Mouse (Mus musculus): ENCODE results near the gene Eef1akmt4. TPM values are rescaled to one million over a fixed set of nuclear protein-coding genes. Genes with fewer than 3 reads are reported as not detected.

Gene Eef1akmt4
- polyA plus RNA-seq (2014; fragmentation: Nextera tagmentation; extraction: Ambion mirVana) = 42.2 and 42.4 TPM in 2 replicates

DNA sequence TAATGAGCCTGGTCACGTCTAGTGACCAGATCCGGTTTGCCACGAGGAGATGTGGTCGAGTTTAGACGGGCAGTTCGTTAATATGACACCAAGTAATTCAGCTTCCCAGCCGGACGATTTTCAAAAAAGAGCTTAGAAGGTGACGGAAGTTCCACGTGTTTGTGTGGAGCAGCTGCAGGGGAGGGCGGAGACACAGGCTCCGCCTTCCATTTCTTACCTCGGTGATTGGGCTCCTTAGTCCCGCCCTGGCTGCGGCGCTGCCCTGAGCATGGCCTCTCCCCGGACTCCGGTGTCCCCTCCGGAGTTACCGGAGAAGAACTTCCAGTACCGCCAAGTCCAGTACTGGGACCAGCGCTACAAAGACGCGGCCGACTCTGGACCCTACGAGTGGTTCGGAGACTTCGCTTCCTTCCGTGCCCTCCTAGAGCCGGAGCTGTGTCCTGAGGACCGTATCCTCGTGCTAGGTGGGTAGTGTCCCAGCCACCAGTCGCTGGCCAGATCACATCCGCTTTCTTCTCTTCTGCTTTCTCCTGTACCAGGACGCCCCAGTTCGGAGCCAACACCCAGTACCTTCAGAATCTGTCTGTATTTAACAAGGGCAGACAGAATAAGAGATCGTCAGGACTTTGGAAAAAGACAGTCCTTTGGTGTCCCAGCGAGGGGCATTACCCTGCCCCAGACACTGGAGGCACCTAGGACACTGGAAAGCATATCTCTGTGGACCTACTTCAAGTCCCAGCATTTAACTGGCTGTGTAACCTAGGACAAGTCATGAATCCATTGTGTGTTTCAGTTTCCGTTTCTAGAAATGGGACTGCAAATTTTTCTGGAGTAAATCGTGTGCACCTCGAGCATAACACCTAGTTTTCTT lies at the start of gene Eef1akmt4, which contains the start of the genes Gm49333 and Alg3:
Gene Eef1akmt4 (plus strand): TSS at position 237 of the 871 bp plus-strand sequence.
Gene Gm49333 (plus strand): TSS at position 254 of the 871 bp plus-strand sequence.
Gene Alg3 (minus strand): TSS at position 379 of the 871 bp plus-strand sequence.
- no peaks in the 10 kb centered on the region for H3K9me3 ChIP-seq (ENCODE audit: control insufficient read depth, low read length)
- H3K4me3 ChIP-seq (ENCODE audit: low read length) = peak within 1 kb of the TSS; percentile 71
- peak within 1 kb of the TSS; percentile 78 for H3K27ac ChIP-seq (ENCODE audit: low read depth, low read length)
- WGBS = 2% methylated on average over 41 of the region's 41 CpGs
- no peaks in the 10 kb centered on the region for H3K27me3 ChIP-seq (ENCODE audit: control insufficient read depth, insufficient read depth, low read length)
- H3K4me1 ChIP-seq (ENCODE audit: control insufficient read depth, insufficient read depth, low read length) = peaks cover 5% of the 10 kb centered on the region; the same call in 1 of the 2 replicates
- peak within 1 kb of the TSS; percentile 84 for H3K9ac ChIP-seq (ENCODE audit: low read depth, low read length)
- ATAC-seq (ENCODE audit: low FRiP score, low TSS enrichment) = peak; percentile 97
- peaks cover 12% of the 10 kb centered on the region; the same call in 1 of the 2 replicates for H3K36me3 ChIP-seq (ENCODE audit: control insufficient read depth, insufficient read depth, low read length)
- H3K4me2 ChIP-seq (replicated peaks; ENCODE audit: low read depth, low read length) = peak within 1 kb of the TSS; percentile 76

DNA sequence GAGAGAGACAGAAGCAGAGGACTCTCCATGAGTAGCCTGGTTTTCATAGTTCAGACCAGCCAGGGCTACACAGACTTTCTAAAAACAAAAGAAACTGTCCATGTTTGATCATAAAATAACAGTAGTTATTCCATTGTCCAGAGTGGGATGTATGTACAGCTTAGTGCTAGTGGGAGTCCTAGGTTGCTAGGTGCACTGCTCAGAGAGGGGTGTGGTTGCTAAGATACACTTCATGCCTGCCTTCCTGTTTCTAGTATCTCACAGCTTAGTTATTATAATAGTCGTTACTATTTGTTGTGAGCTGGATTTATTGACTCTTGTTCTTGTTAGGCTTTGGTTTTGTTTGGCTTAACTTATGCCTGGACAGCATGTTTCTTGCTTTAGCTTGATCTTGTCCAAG lies 46.3 kb upstream of the Eef1akmt4 start:
- no peak for ATAC-seq (ENCODE audit: low FRiP score, low TSS enrichment)
- no peak overlapping the region for H3K4me2 ChIP-seq (replicated peaks; ENCODE audit: low read depth, low read length)
- H3K4me1 ChIP-seq (ENCODE audit: control insufficient read depth, insufficient read depth, low read length) = no peaks in the 10 kb centered on the region
- no peaks in the 10 kb centered on the region for H3K27me3 ChIP-seq (ENCODE audit: control insufficient read depth, insufficient read depth, low read length)
- H3K27ac ChIP-seq (ENCODE audit: low read depth, low read length) = no peak overlapping the region
- no peaks in the 10 kb centered on the region for H3K9me3 ChIP-seq (ENCODE audit: control insufficient read depth, low read length)
- 88% methylated on average over 1 of the region's 1 CpGs for WGBS
- H3K36me3 ChIP-seq (ENCODE audit: control insufficient read depth, insufficient read depth, low read length) = peaks cover 28% of the 10 kb centered on the region
- no peak overlapping the region for H3K4me3 ChIP-seq (ENCODE audit: low read length)
- H3K9ac ChIP-seq (ENCODE audit: low read depth, low read length) = no peak overlapping the region

DNA sequence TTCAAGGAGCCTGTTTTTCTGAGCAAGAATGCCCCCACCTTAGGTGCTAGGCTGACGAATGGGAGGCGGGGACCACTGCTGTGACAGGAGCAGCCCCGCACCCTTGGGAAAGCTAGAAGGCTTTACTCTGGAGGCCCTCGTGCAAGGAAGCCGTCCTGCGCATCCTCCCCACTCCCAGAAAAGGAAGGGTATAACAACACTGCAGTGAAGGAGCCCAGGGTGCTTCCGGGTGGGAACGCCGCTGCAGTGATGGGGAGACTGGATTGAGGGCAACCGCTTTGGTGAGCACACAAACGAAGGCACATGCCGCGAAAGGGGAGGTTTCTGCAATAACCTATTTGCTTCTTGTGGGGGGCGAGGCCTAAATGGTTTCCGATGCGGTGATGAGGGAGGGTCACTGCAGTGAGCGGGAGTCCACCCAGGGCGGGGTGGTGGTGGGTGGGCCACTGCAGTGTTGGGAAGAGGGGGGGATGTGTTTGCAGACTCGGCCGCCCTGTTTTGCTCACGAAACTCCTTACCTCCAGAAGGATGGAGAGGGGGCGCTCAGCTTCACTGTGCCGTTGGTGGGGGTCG lies 21.9 kb upstream of the Eef1akmt4 start, which contains the start of gene Vwa5b2:
Gene Vwa5b2 (plus strand): TSS at position 106 of the 573 bp plus-strand sequence.
- Histone ChIP-seq H3K4me1 (ENCODE audit: control insufficient read depth, insufficient read depth, low read length) (no peaks in the 10 kb centered on the region; the same call in 1 of the 2 replicates), H3K9me3 (ENCODE audit: control insufficient read depth, low read length) (0 out of 2 replicates have a peak, but pooled peaks cover 2% of the 10 kb centered on the region), H3K27ac (ENCODE audit: low read depth, low read length) (no peak within 1 kb of the TSS), H3K4me2 (replicated peaks; ENCODE audit: low read depth, low read length) (peak within 1 kb of the TSS; percentile 84), H3K27me3 (ENCODE audit: control insufficient read depth, insufficient read depth, low read length) (peaks cover 55% of the 10 kb centered on the region), H3K36me3 (ENCODE audit: control insufficient read depth, insufficient read depth, low read length) (no peaks in the 10 kb centered on the region), H3K9ac (ENCODE audit: low read depth, low read length) (peak within 1 kb of the TSS; percentile 49; the same call in 1 of the 2 replicates), H3K4me3 (ENCODE audit: low read length) (peak within 1 kb of the TSS; percentile 46)
- WGBS = under 1% methylated on average over 24 of the region's 24 CpGs
- peak; percentile 50 for ATAC-seq (ENCODE audit: low FRiP score, low TSS enrichment)

DNA sequence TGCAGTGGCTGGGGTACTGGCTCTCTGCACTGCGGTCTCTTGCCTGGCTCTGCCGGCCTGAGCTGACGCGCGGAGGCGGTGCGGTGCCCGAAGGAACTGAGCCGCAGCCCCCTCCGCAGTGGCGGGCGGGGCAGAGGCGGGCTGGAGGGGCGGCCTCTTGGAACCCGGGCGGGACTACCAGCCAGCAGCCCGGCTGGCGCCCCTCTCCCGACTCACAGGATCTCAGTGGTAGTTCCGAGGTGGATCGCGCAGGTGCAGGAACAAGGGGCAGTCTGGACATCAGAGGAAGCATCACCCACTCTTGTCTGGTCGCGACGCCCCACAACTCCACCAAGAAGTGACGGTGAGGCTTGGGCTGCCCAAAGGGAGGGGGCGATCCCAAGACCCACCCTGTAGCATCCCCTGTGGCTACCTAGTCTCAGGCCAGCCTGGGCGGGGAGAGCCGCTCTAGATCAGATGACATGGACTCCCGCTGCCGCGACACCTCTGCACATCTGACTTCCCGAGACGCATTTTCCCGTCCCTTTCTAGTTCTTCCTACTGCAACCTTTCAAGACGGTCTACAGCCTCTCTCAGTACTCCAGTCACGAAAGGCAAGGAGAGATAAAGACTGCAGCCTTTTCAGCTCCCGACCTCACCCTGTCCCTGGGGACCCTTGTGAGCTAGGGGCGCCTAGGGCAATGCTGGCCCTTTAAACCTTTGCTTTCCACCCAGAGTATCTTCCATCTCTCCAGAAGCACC lies 21.3 kb upstream of the Eef1akmt4 start:
- Histone ChIP-seq H3K36me3 (ENCODE audit: control insufficient read depth, insufficient read depth, low read length) (no peaks in the 10 kb centered on the region), H3K4me1 (ENCODE audit: control insufficient read depth, insufficient read depth, low read length) (no peaks in the 10 kb centered on the region; the same call in 1 of the 2 replicates), H3K4me2 (replicated peaks; ENCODE audit: low read depth, low read length) (peak overlapping the region; percentile 84), H3K4me3 (ENCODE audit: low read length) (peak overlapping the region; percentile 46), H3K27ac (ENCODE audit: low read depth, low read length) (no peak overlapping the region), H3K9me3 (ENCODE audit: control insufficient read depth, low read length) (0 out of 2 replicates have a peak, but pooled peaks cover 2% of the 10 kb centered on the region), H3K27me3 (ENCODE audit: control insufficient read depth, insufficient read depth, low read length) (peaks cover 55% of the 10 kb centered on the region), H3K9ac (ENCODE audit: low read depth, low read length) (peak overlapping the region; percentile 49; the same call in 1 of the 2 replicates)
- ATAC-seq (ENCODE audit: low FRiP score, low TSS enrichment) = peak; percentile 86
- WGBS = 2% methylated on average over 36 of the region's 39 CpGs

DNA sequence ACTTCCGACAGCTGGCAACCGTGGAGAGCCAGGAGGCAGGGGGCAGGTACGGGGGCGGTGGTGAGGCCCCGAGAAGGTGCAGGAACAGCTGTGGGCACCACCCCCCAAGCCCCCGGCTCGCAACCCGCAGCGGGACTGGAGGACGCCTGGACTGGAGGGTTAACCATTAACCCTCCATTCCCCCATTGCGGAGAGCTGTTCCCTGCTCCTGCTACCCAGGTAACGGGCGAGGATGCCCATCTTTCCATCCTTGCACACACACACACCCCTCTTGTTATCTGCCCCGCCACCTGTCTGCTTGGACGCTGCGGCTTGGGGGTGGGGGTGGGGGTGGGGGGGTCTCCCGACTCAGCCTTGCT lies 20.7 kb upstream of the Eef1akmt4 start:
- H3K27ac ChIP-seq (ENCODE audit: low read depth, low read length) = no peak overlapping the region
- H3K27me3 ChIP-seq (ENCODE audit: control insufficient read depth, insufficient read depth, low read length) = peaks cover 55% of the 10 kb centered on the region
- H3K36me3 ChIP-seq (ENCODE audit: control insufficient read depth, insufficient read depth, low read length) = no peaks in the 10 kb centered on the region
- 4% methylated on average over 16 of the region's 17 CpGs for WGBS
- peak overlapping the region; percentile 84 for H3K4me2 ChIP-seq (replicated peaks; ENCODE audit: low read depth, low read length)
- H3K9me3 ChIP-seq (ENCODE audit: control insufficient read depth, low read length) = 0 out of 2 replicates have a peak, but pooled peaks cover 2% of the 10 kb centered on the region
- no peaks in the 10 kb centered on the region; the same call in 1 of the 2 replicates for H3K4me1 ChIP-seq (ENCODE audit: control insufficient read depth, insufficient read depth, low read length)
- H3K4me3 ChIP-seq (ENCODE audit: low read length) = peak overlapping the region; percentile 46
- H3K9ac ChIP-seq (ENCODE audit: low read depth, low read length) = no peak overlapping the region
- ATAC-seq (ENCODE audit: low FRiP score, low TSS enrichment) = peak; percentile 9

DNA sequence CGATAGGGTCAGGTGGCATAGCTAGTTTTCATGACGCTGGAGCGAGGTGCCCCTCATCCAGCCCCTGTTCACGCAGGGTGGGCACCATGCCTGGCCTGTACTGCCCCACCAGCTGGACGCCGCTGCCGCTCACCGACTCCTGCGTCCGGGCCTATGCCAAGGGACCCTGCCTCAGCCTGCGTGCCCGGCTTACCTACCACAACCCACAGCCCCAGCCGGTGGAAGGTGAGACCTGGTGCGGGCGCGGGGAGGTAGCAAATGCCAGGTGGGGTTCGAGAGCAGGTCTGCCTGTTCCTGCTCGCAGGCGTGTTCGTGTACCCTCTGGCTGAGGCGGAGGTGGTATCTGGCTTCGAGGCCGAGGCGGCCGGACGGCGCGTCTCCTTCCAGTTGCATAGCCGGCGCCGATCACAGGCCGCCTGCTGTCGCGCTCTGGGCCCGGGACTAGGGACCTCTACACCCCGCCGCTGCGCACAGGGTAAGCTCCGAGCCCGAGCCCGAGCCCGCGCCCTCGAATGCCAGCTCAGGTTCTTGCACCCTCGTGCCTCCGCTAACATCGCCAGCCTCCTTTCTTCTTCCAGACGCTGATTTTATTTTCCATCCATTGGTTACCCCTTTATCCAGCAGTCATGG lies 20.2 kb upstream of the Eef1akmt4 start:
- Histone ChIP-seq H3K4me3 (ENCODE audit: low read length) (peak overlapping the region; percentile 23), H3K4me1 (ENCODE audit: control insufficient read depth, insufficient read depth, low read length) (no peaks in the 10 kb centered on the region; the same call in 1 of the 2 replicates), H3K9me3 (ENCODE audit: control insufficient read depth, low read length) (0 out of 2 replicates have a peak, but pooled peaks cover 2% of the 10 kb centered on the region), H3K27me3 (ENCODE audit: control insufficient read depth, insufficient read depth, low read length) (peaks cover 55% of the 10 kb centered on the region), H3K27ac (ENCODE audit: low read depth, low read length) (no peak overlapping the region), H3K4me2 (replicated peaks; ENCODE audit: low read depth, low read length) (peak overlapping the region; percentile 84; the same call in 1 of the 2 replicates), H3K36me3 (ENCODE audit: control insufficient read depth, insufficient read depth, low read length) (no peaks in the 10 kb centered on the region), H3K9ac (ENCODE audit: low read depth, low read length) (no peak overlapping the region)
- peak; percentile 19; the same call in 1 of the 2 replicates for ATAC-seq (ENCODE audit: low FRiP score, low TSS enrichment)
- WGBS = 5% methylated on average over 43 of the region's 48 CpGs

DNA sequence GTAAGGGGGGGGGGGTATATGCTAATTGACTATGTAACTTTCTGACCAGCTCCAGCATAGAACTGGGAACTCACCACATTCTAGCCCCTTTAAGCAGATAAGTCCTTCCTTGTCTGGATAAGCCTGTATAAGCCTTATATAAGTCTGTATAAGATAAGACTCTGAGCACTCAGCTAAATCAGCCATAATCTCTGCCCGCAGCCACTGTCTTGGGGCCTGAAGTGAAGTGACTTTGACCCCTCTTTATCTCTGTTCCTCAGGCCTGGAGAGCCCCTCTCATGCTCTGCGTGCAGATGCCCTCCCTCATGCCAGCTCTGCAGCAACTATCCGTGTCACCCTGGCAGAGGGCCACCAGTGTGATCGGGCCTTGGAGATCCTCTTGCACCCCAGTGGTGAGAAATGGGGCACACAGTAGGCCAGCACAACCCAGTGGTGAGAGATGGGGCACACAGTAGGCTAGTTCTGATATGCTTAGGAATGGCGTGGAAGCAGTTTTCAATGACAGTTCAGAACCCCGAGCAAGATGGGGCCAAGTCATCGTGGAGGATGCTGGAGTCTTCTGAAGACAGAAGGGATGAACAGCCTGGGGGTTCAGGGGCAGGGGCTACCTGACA lies 16.2 kb upstream of the Eef1akmt4 start:
- no peaks in the 10 kb centered on the region for H3K36me3 ChIP-seq (ENCODE audit: control insufficient read depth, insufficient read depth, low read length)
- H3K27ac ChIP-seq (ENCODE audit: low read depth, low read length) = no peak overlapping the region
- H3K9ac ChIP-seq (ENCODE audit: low read depth, low read length) = no peak overlapping the region
- peaks cover 38% of the 10 kb centered on the region for H3K27me3 ChIP-seq (ENCODE audit: control insufficient read depth, insufficient read depth, low read length)
- 86% methylated on average over 7 of the region's 7 CpGs for WGBS
- H3K4me1 ChIP-seq (ENCODE audit: control insufficient read depth, insufficient read depth, low read length) = no peaks in the 10 kb centered on the region; the same call in 1 of the 2 replicates
- no peak overlapping the region for H3K4me3 ChIP-seq (ENCODE audit: low read length)
- no peaks in the 10 kb centered on the region for H3K9me3 ChIP-seq (ENCODE audit: control insufficient read depth, low read length)
- no peak overlapping the region for H3K4me2 ChIP-seq (replicated peaks; ENCODE audit: low read depth, low read length)
- no peak for ATAC-seq (ENCODE audit: low FRiP score, low TSS enrichment)

DNA sequence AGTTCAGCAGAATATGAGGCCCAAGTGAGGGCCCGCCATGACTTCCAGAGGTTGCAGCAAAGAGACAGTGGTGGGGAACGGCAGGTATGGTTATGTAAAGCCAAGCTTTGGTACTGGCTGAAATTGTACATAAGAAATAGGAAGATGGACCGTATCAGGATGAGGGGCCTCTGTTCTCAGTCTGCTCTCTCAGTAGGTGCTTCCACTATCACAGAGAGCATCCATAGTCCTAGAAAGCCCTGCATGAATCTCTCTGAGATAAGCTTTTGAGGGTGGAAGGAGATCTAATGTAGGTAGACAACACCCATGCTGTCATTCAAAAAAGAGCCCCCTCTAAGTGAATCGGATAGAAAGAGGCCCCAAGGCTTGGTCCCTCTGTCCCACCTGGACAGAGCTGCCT lies 15.7 kb upstream of the Eef1akmt4 start:
- Histone ChIP-seq H3K36me3 (ENCODE audit: control insufficient read depth, insufficient read depth, low read length) (no peaks in the 10 kb centered on the region), H3K4me3 (ENCODE audit: low read length) (no peak overlapping the region), H3K9ac (ENCODE audit: low read depth, low read length) (no peak overlapping the region), H3K27ac (ENCODE audit: low read depth, low read length) (no peak overlapping the region), H3K4me2 (replicated peaks; ENCODE audit: low read depth, low read length) (no peak overlapping the region), H3K9me3 (ENCODE audit: control insufficient read depth, low read length) (no peaks in the 10 kb centered on the region), H3K27me3 (ENCODE audit: control insufficient read depth, insufficient read depth, low read length) (peaks cover 32% of the 10 kb centered on the region), H3K4me1 (ENCODE audit: control insufficient read depth, insufficient read depth, low read length) (no peaks in the 10 kb centered on the region; the same call in 1 of the 2 replicates)
- 91% methylated on average over 4 of the region's 4 CpGs for WGBS
- no peak for ATAC-seq (ENCODE audit: low FRiP score, low TSS enrichment)
